Mouse (Mus musculus) left cerebral cortex, postnatal 10 days (tissue): ENCODE data around the gene Crxos. TPM values are rescaled to one million over a fixed set of nuclear protein-coding genes. Genes with fewer than 3 reads are reported as not detected.

ENCODE experiments used
- DNase-seq, 2 experiments: peaks; one replicate each; pipeline ENCODE4 v3.0.0; 2021 to 2022; ENCODE audit warnings: low spot score in 2 of 2, mixed read lengths in 1 of 2; ENCODE audit errors: extremely low spot score in 1 of 2
- intact Hi-C: fragments of 180-260 bp; cut with DNase I; formaldehyde crosslinking; loops from one replicate; pipeline ENCODE4 v1.15.1; 2025
- total RNA-seq, 2 experiments: library from RNA; stranded (reverse); gene quantifications; 2 replicates each; pipeline ENCODE4 v1.2.3; 2021

Gene Crxos
- total RNA-seq, 2 experiments from 2014 or later, result 0.16 to 0.30 TPM

DNA sequence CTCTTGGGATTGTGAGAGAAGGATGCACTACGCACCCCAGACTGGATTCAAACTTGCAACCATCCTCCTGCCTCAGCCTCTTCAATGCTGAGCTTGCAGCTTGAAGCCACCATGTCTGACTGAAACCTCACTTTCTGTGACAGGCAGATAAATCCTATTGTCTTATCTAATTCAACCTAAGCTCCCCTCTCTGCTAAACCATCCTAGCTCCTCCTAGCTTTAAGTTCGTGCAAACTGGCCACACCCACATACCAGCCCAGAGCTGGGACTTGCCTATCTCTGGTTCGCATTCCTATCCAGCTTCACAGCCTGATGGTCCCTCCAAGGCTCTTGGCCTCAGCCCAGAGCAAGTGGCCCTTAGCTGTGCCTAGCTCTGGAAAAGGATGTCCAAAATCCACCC lies 70.0 kb downstream of the Crxos start:
- no peak for DNase-seq

More for the DNA sequence above, 70.0 kb downstream of the Crxos start:
- intact Hi-C loops, result no loop called here

Other genes with a start within 250 kb of the Crxos start
- gene Obox3, start 242.7 kb upstream of the Crxos start, total RNA-seq, result not detected
- not detected for gene Obox5, start 132.5 kb upstream of the Crxos start, total RNA-seq
- gene Obox6, start 42.9 kb upstream of the Crxos start, total RNA-seq, result not detected
- gene Crx, start 2.6 kb upstream of the Crxos start, total RNA-seq, result not detected
- 1,000 to 10,000 TPM; 1,526 to 1,528 TPM for gene Selenow, start 39.8 kb downstream of the Crxos start, total RNA-seq
- 100 to 1,000 TPM; 104 TPM for gene Nop53, start 63.5 kb downstream of the Crxos start, total RNA-seq
- gene Ehd2, start 85.0 kb downstream of the Crxos start, total RNA-seq, result 1 to 10 TPM; 7.1 to 7.5 TPM
- 10 to 100 TPM; 13.4 to 14.1 TPM for gene Bicra, start 165.3 kb downstream of the Crxos start, total RNA-seq
- under 1 TPM; 0.26 to 0.58 TPM for gene Zfp541, start 179.2 kb downstream of the Crxos start, total RNA-seq
- gene Napa, start 215.8 kb downstream of the Crxos start, total RNA-seq, result 100 to 1,000 TPM; 181 TPM
- gene Kptn, start 237.3 kb downstream of the Crxos start, total RNA-seq, result 10 to 100 TPM; 47.3 to 47.7 TPM
- 100 to 1,000 TPM; 285 to 298 TPM for gene Slc8a2, start 247.2 kb downstream of the Crxos start, total RNA-seq